Mouse (Mus musculus): Measurements from ENCODE around the gene Gm10153. TPM values are rescaled to one million over a fixed set of nuclear protein-coding genes. Genes with fewer than 3 reads are reported as not detected.
"Not testable (repeated sequence)": the region's sequence is repeated elsewhere in the genome, so short reads cannot be mapped to it uniquely, and the experiment has no call there.

Gm10153 gene
- not detected for total RNA-seq (2021)
- long read RNA-seq, experiment 1, result 0 reads
- long read RNA-seq, experiment 2, result 0 reads

DNA sequence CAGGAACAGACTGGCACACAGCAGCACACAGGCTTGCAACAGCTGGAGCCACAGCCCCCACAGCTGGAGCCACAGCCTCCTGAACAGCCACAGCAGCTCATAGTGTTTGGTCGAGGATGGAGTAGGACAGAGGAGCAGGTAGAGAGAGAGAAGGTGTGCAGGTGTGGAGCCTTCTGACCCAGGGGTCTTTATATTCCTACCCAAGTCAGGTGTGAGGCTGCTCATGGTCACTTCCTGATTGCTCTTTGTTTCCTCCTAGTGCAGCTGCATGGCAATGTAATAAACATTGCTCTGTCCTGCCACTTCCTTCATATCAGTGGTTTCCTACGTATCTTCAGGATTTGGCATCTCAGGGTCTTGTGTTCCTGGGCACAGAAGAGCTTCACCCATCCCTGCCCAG, at the start of gene Gm10153:
TSS of gene Gm10153 (minus strand) at position 101 of the 400 bp plus-strand sequence.
- DNase-seq, result no peak

- DNase-seq, result no peak
These were observed 41.4 kb upstream of the Gm10153 start for GRCm38 (mm10) chr7:142231540-142231939.

DNA sequence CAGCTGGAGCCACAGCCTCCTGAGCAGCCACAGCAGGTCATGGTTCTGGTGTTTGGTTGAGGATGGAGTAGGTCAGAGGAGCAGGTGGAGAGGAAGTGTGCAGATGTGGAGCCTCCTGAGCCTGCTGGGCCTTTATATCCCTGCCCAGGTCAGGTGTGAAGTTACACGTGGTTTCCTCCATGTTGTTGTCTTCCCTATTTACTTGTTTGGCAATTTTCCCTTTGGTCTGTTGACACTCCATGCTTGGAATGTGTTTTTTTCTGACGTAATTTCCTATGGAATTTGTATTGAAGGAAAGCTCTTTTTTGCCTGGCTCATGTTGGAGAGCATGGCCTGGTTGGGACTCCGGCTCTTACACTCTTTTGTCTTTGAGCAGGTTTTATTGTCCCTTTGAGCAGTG, 39.7 kb upstream of the Gm10153 start, which contains the start of gene Krtap5-5:
TSS of gene Krtap5-5 (minus strand) at position 101 of the 400 bp plus-strand sequence.
- not testable (repeated sequence) for DNase-seq

GRCm38 (mm10) chr7:142224518-142224917, 34.3 kb upstream of the Gm10153 start:
- no peak for DNase-seq

DNA sequence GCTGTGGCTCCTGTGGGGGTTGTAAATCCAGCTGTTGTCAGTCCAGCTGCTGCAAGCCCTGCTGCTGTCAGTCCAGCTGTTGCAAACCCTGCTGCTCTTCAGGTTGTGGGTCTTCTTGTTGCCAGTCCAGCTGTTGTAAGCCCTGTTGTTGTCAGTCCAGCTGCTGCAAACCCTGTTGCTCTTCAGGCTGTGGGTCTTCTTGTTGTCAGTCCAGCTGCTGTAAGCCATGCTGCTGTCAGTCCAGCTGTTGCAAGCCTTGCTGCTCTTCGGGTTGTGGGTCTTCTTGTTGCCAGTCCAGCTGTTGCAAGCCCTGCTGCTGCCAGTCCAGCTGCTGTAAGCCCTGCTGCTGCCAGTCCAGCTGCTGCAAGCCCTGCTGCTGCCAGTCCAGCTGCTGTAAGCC, 21.9 kb upstream of the Gm10153 start:
- DNase-seq, result not testable (repeated sequence)

GRCm38 (mm10) chr7:142211559-142211958, 21.4 kb upstream of the Gm10153 start, which contains the start of gene Gm7579:
Gene Gm7579 (plus strand): TSS chr7:142211859.
- no peak for DNase-seq

- not testable (repeated sequence) for DNase-seq
These were observed 16.7 kb upstream of the Gm10153 start for GRCm38 (mm10) chr7:142206891-142207290.

DNA sequence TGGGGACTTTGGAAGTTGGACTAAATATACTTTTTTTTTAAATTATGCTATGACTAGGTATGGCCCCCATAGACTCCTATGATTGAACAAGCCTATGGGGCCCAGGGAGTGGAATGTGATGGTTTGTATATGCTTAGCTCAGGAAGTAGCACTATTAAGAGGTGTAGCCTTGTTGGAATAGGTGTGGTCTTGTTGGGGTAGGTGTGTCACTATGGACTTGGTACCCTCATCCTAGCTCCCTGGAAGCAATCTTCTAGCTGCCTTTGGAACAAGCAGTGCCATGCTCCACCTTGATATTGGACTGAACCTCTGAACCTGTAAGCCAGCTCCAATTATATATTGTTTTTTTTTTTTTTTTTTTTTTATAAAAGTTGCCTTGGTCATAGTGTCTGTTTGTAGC, 15.3 kb upstream of the Gm10153 start:
- DNase-seq, result no peak

DNA sequence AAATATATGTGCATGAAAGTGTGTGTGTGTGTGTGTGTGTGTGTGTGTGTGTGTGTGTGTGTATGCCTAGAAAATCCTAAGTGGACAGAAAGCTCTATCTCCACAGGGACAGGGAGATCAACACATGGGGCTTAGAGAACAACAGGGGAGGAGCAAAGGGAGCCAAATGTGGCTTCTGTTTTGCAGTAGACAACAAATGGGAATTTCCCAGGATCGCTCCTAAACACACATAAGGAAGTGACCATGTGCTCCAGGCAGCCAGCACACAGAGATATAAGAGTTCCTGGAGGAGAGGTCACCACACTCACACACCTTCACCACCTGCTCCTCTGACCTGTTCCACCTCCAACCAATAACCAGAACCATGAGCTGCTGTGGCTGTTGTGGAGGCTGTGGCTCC, 10.9 kb upstream of the Gm10153 start, which contains the start of gene Krtap5-3:
TSS of gene Krtap5-3 (plus strand) at position 301 of the 400 bp plus-strand sequence.
- no peak for DNase-seq

DNA sequence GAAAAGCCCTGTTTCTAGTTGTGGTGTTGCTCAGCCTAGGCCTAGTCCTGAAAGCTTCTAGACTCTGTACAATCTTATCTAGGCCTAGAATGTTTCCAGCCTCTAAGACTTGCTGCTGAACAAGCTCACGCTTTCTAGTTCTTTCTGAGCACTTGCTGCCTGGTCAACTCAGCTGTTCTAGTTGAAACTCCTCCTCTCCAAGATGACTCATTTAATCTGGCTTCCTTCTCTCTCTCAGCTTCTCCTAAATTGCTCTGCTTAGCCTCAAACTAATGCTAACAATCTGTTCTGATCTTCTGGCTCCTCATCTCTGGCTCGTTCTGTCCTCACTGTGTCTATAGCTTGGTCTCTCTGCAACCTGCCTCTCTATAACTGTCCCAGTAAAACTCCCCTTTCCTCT, 8.6 kb upstream of the Gm10153 start:
- no peak for DNase-seq

DNA sequence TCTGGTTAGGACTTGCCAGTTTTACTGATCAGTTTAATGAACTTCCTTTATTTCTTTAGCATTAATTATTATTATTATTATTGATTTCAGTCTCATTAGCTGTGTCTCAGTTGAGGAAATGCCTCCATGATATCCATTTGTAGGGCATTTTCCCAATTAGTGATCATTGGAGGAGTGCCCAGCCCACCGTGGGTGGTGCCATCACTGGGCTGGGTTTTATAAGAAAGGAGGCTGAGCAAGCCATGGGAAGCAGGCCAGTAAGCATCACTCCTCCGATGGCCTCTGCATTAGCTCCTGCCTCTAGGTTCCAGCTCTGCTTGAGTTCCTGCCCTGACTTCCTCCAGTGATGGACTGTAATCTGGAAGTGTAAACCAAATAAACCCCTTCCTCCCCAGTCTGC, 2.0 kb downstream of the Gm10153 start:
- DNase-seq, result no peak

- DNase-seq, result no peak
These were observed 9.2 kb downstream of the Gm10153 start for GRCm38 (mm10) chr7:142181021-142181420.

DNA sequence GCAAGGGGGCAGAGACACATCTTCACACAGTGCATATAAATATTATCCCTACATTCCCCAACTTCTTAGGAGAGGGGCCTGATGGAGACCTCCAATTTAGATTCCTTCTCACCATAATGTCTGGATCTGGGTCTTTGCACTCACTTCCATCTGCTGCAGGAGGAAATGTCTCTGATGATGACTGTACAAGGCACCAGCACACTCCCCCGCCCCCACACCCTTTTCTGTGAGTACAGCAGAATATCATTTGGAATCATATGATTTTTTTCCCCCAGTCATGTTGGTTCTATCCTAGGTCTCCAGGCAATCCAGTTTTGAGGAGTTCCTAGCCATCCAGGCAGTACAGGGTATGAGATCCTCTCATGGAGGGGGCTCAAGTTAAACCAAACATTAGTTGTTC, 11.5 kb downstream of the Gm10153 start:
- DNase-seq, result no peak

DNA sequence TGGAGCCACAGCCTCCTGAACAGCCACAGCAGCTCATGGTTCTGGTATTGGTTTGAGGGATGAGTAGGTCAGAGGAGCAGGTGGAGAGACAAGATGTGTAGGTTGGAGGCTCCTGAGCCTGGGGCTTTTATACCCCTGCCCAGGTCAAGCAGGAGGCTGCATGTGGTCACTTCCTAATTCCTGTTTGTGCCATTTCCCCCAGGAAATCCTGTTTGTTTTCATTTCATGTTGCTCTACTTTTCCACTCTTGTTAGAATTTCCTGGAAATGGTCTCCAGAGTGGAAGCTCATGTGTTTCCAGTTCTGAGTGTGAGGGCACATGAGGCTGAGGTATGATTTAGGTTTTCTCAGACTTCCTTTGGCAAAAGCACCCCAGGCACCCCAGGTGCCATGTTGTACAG, 14.3 kb downstream of the Gm10153 start, which contains the start of gene Krtap5-2:
TSS of gene Krtap5-2 (minus strand) at position 101 of the 400 bp plus-strand sequence.
- DNase-seq, result not testable (repeated sequence)

DNA sequence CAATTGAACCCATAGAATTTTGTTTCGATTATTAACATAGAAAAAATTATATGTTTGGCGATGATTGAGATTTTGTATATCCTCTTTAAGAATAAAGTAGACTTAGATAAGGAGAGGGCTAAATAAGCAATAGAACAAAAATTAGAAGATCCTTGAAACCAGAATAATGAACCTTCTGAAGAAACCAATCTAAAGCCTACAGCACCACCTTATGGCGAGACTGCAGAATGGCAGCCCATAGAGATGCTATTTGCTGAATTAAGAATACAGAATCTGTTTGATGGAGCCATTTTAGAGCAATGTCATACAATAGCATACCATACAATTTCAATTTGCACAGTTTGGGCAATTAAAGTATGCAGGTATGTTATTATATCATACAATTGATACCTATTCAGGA, 20.4 kb downstream of the Gm10153 start:
- peak in 1 of 2 experiments; percentile 5 for DNase-seq

DNA sequence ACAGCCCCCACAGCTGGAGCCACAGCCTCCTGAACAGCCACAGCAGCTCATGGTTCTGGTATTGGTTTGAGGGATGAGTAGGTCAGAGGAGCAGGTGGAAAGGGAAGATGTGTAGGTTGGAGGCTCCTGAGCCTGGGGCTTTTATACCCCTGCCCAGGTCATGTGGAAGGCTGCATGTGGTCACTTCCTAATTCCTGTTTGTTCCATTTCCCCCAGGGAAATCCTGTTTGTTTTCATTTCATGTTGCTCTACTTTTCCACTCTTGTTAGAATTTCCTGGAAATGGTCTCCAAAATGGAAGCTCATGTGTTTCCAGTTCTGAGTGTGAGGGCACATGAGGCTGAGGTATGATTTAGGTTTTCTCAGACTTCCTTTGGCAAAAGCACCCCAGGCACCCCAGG, 24.6 kb downstream of the Gm10153 start, which contains the start of gene Gm4553:
TSS of gene Gm4553 (minus strand) at position 101 of the 400 bp plus-strand sequence.
- not testable (repeated sequence) for DNase-seq

GRCm38 (mm10) chr7:142159366-142159765, 30.8 kb downstream of the Gm10153 start:
- peak; percentile 17 to 66 for DNase-seq

DNA sequence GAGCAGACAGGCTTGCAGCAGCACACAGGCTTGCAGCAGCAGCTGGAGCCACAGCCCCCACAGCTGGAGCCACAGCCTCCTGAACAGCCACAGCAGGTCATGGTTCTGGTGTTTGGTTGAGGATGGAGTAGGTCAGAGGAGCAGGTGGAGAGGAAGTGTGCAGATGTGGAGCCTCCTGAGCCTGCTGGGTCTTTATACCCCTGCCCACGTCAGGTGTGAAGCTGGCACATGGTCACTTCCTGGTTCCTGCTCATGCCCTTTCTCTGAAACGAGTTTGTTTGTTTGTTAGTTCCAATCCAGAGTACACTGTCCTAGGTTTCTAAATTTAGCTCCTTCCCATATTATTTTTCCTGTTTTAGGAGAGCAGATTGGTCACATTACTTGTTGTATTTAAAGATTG, 33.2 kb downstream of the Gm10153 start, which contains the start of gene Gm29735:
TSS of gene Gm29735 (minus strand) at position 101 of the 400 bp plus-strand sequence.
- not testable (repeated sequence) for DNase-seq

- DNase-seq, result no peak
These were observed 34.9 kb downstream of the Gm10153 start for GRCm38 (mm10) chr7:142155308-142155707.

DNA sequence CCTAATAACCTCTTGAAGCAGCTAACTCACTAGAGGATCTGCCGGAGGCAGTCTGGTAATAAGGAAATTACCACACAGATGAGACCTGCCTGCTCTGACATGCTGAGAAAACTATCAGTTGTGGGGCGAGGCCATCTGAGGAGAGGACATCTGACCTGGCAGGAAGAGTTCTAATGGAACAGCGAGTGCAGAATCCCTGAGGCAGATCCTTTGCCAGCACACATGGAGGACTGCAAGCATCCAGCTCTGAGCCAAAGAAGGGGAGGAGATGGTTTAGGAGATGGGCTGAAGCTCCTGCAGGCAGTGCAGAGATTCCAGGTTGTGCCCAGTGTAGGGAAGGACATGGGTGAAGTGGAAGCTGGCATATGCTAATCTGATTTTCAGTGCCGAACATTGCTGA, 38.0 kb downstream of the Gm10153 start:
- no peak for DNase-seq

DNA sequence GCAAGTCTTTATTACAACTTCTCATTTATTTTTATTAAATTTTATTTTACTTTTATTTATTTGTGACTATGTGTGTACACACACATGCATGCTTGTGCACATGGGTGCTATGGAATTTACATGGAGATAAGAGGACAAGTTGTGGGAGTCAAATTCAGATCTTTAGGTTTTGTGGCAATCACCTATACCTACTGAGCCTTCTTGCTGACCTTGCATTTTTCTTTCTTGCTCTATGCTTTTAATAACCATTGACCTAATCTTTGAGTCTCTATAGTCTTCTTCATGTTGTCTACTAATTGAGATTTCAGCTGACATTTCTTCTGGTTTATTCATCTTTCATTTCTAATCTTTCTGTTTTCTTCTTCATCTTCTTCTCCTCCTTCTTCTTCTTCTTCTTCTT, 41.6 kb downstream of the Gm10153 start:
- DNase-seq, result no peak

DNA sequence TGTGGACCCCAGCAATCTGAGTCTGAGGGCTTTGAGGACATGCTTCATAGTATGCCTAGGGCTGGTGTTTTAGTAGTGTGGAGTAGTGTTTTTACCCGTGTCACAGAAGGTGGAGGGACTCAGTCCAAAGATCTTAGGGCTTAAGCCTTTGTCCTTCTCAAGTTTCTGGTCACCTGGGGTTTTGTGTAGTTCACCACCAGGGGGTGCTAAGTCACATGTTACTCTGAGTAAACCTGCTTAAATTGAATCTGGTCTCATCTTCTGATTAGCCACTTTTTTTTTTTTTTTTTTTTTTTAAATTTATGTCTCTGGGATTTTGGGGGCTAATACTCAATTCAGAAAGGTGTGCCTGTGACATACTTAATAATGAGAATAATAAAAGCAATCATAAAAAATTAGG, 44.2 kb downstream of the Gm10153 start:
- peak; percentile 36 to 73 for DNase-seq

- no peak for DNase-seq
These were observed 44.7 kb downstream of the Gm10153 start for GRCm38 (mm10) chr7:142145413-142145940.

GRCm38 (mm10) chr7:142144507-142144906, 45.7 kb downstream of the Gm10153 start, which contains the start of gene Gm45337:
Gene Gm45337 (minus strand): TSS chr7:142144607.
- no peak for DNase-seq

All from adrenal gland, postnatal 36 days (tissue).